ENCODE assay signal across 18 mouse cellular contexts in genomic region chr1:132150817-132151601, GRCm38 (mm10). TPM values are rescaled to one million over a fixed set of nuclear protein-coding genes. Genes with fewer than 3 reads are reported as not detected.
A peak's percentile ranks its signal among the peaks of the same experiment; 100 is the strongest.
DNase-seq lines count a peak whose midpoint lies in the region; ATAC-seq and TF ChIP-seq lines count a peak whose summit lies in the region.
"Had no signal": no experiment of that assay in that cellular context is flagged by ENCODE, and none has a peak within 500 bp of the region (broad histone marks: within the 10 kb centered on the region; RNA-seq: fewer than 3 reads in every experiment).

No protein-coding gene starts in this region.

- H3K36me3 ChIP-seq in megakaryocyte, embryonic 14.5 days (replicated peaks; ENCODE audit: low read length): no peaks in the 10 kb centered on the region
- no peaks in the 10 kb centered on the region for H3K36me3 ChIP-seq in kidney, adult 2 months (ENCODE audit: control insufficient read depth, insufficient read depth, low read length)
- no peaks in the 10 kb centered on the region for H3K36me3 ChIP-seq in lung, embryonic 15.5 days
- no peaks in the 10 kb centered on the region for H3K36me3 ChIP-seq in stomach, postnatal 0 days (ENCODE audit: control insufficient read depth, insufficient read depth, low read length)
- H3K36me3 ChIP-seq in midbrain, postnatal 0 days (ENCODE audit: insufficient read depth, low read length): no peaks in the 10 kb centered on the region
- H3K36me3 ChIP-seq: neural tube, embryonic 15.5 days had no signal

- peak overlapping the region; percentile 64 for H3K27ac ChIP-seq in kidney, adult 2 months (ENCODE audit: insufficient read depth, low read depth, low read length)
- H3K27ac ChIP-seq in lung, embryonic 15.5 days: peak overlapping the region; percentile 25; the same call in 1 of the 2 replicates
- H3K27ac ChIP-seq in stomach, postnatal 0 days (replicated peaks): peak overlapping the region; percentile 77
- H3K27ac ChIP-seq in midbrain, postnatal 0 days (ENCODE audit: low read depth, low read length): no peak overlapping the region
- H3K27ac ChIP-seq: hindbrain, embryonic 14.5 days; left cerebral cortex, adult 2 months; neural tube, embryonic 15.5 days had no signal

- peaks cover 35% of the 10 kb centered on the region for H3K27me3 ChIP-seq in megakaryocyte, embryonic 14.5 days (replicated peaks)
- H3K27me3 ChIP-seq in kidney, adult 2 months (replicated peaks; ENCODE audit: control insufficient read depth, insufficient read depth, low read length): no peaks in the 10 kb centered on the region
- H3K27me3 ChIP-seq in lung, embryonic 15.5 days: no peaks in the 10 kb centered on the region; the same call in 1 of the 2 replicates
- H3K27me3 ChIP-seq in stomach, postnatal 0 days (ENCODE audit: control insufficient read depth, insufficient read depth, low read length): no peaks in the 10 kb centered on the region
- H3K27me3 ChIP-seq in midbrain, postnatal 0 days (ENCODE audit: insufficient read depth, low read length): no peaks in the 10 kb centered on the region
- H3K27me3 ChIP-seq: neural tube, embryonic 15.5 days had no signal

- WGBS in kidney, adult 2 months: 36% methylated on average over 15 of the region's 15 CpGs
- WGBS in lung, embryonic 15.5 days: 59% methylated on average over 15 of the region's 15 CpGs
- WGBS in stomach, postnatal 0 days: 65% methylated on average over 15 of the region's 15 CpGs
- 75% methylated on average over 15 of the region's 15 CpGs for WGBS in midbrain, postnatal 0 days

- no peaks in the 10 kb centered on the region for H3K9me3 ChIP-seq in megakaryocyte, embryonic 14.5 days
- no peaks in the 10 kb centered on the region for H3K9me3 ChIP-seq in lung, embryonic 15.5 days
- H3K9me3 ChIP-seq in stomach, postnatal 0 days (ENCODE audit: control insufficient read depth, low read length): no peaks in the 10 kb centered on the region
- no peaks in the 10 kb centered on the region for H3K9me3 ChIP-seq in midbrain, postnatal 0 days (ENCODE audit: low read length)
- H3K9me3 ChIP-seq: neural tube, embryonic 15.5 days had no signal

- no peak for ATAC-seq in megakaryocyte, adult 5-6 weeks (ENCODE audit: poor library complexity, severe bottlenecking)
- no peak for ATAC-seq in lung, embryonic 15.5 days (ENCODE audit: borderline replicate concordance, extremely low read depth, low FRiP score, low TSS enrichment)
- ATAC-seq in stomach, postnatal 0 days (ENCODE audit: low FRiP score, low TSS enrichment): peak; percentile 16
- no peak for ATAC-seq in midbrain, postnatal 0 days (ENCODE audit: low FRiP score)

- peak overlapping the region; percentile 23 for H3K4me3 ChIP-seq in megakaryocyte, embryonic 14.5 days (replicated peaks)
- H3K4me3 ChIP-seq in kidney, adult 2 months (ENCODE audit: insufficient read depth, low read depth, low read length): no peak overlapping the region
- no peak overlapping the region for H3K4me3 ChIP-seq in lung, embryonic 15.5 days
- H3K4me3 ChIP-seq in stomach, postnatal 0 days (ENCODE audit: low read depth, low read length): no peak overlapping the region
- H3K4me3 ChIP-seq in midbrain, postnatal 0 days (ENCODE audit: low read depth, low read length): no peak overlapping the region
- H3K4me3 ChIP-seq: left cerebral cortex, adult 2 months; neural tube, embryonic 15.5 days had no signal

- TF ChIP-seq POLR2A in kidney, adult 2 months (IDR thresholded peaks at IDR 0.05; ENCODE audit: low read depth, low read length): no peak

- TF ChIP-seq CTCF in kidney, adult 2 months (conservative IDR thresholded peaks at IDR 0.05; ENCODE audit: insufficient read depth, insufficient read length, low read depth, low read length): no peak
- no peak for TF ChIP-seq CTCF in stomach, postnatal 0 days (IDR thresholded peaks at IDR 0.05; ENCODE audit: low read depth)
- no peak for TF ChIP-seq CTCF in midbrain, postnatal 0 days (IDR thresholded peaks at IDR 0.05)

- no peak overlapping the region; the same call in 1 of the 2 replicates for H3K9ac ChIP-seq in lung, embryonic 15.5 days
- H3K9ac ChIP-seq in stomach, postnatal 0 days (ENCODE audit: low read length): no peak overlapping the region
- no peak overlapping the region for H3K9ac ChIP-seq in midbrain, postnatal 0 days (replicated peaks; ENCODE audit: low read length, poor library complexity, severe bottlenecking)
- H3K9ac ChIP-seq: hindbrain, embryonic 14.5 days; liver, postnatal 0 days; neural tube, embryonic 15.5 days had no signal

- TF ChIP-seq EP300 in stomach, postnatal 0 days (optimal IDR thresholded peaks at IDR 0.05): no peak

- peaks cover 44% of the 10 kb centered on the region for H3K4me1 ChIP-seq in megakaryocyte, embryonic 14.5 days
- H3K4me1 ChIP-seq in kidney, adult 2 months (ENCODE audit: control insufficient read depth, insufficient read depth, low read length): peaks cover 30% of the 10 kb centered on the region
- peaks cover 32% of the 10 kb centered on the region for H3K4me1 ChIP-seq in lung, embryonic 15.5 days
- no peaks in the 10 kb centered on the region for H3K4me1 ChIP-seq in stomach, postnatal 0 days (replicated peaks; ENCODE audit: control insufficient read depth, insufficient read depth)
- H3K4me1 ChIP-seq in midbrain, postnatal 0 days (ENCODE audit: insufficient read depth, low read length): no peaks in the 10 kb centered on the region
- H3K4me1 ChIP-seq: neural tube, embryonic 15.5 days had no signal

- no peak overlapping the region for H3K4me2 ChIP-seq in lung, embryonic 15.5 days
- H3K4me2 ChIP-seq in stomach, postnatal 0 days (replicated peaks; ENCODE audit: low read depth): no peak overlapping the region
- H3K4me2 ChIP-seq in midbrain, postnatal 0 days (ENCODE audit: low read depth, low read length, poor library complexity, severe bottlenecking): no peak overlapping the region
- H3K4me2 ChIP-seq: hindbrain, embryonic 14.5 days; neural tube, embryonic 15.5 days had no signal

- peak; percentile 82 for DNase-seq in kidney, adult 2 months
- no peak for DNase-seq in stomach, postnatal 0 days (ENCODE audit: low spot score)
- DNase-seq in midbrain, postnatal 0 days (ENCODE audit: low spot score): no peak
- no peak for DNase-seq in left cerebral cortex, adult 11 months (ENCODE audit: low spot score)
- no peak for DNase-seq in adrenal gland, adult 18-20 months (ENCODE audit: low spot score in 2 of 2)
- DNase-seq: cerebellum, adult 9-10 months; gastrocnemius, postnatal 10 days; liver, postnatal 0 days; right cerebral cortex, adult 18-20 months; thymus, postnatal 25 days had no signal

RNA-seq across cellular contexts. Expression of gene Cdk18, which starts 11.5 kb away (rescaled TPM):
- polyA plus RNA-seq in megakaryocyte, embryonic 14.5 days (2012; ENCODE audit: insufficient read depth, low replicate concordance): 4.2 and 28.8 TPM in 2 replicates
- total RNA-seq in megakaryocyte, adult 5-6 weeks (2015): 0.14 TPM in 1 of 2 replicates, not detected in the other
- total RNA-seq in megakaryocyte, adult 5-6 weeks (2017): 0.04 TPM in 1 of 2 replicates, not detected in the other
- 69.3 and 73.8 TPM in 2 replicates for polyA plus RNA-seq in kidney, adult 2 months (2012; rRNA removed)
- 6.5 and 7.7 TPM in 2 replicates for polyA plus RNA-seq in lung, embryonic 15.5 days (2015; fragmentation: Nextera tagmentation; extraction: Ambion mirVana)
- 9.7 and 14.5 TPM in 2 replicates for polyA plus RNA-seq in stomach, postnatal 0 days (2015; fragmentation: Nextera tagmentation; extraction: Ambion mirVana)
- 3.5 and 7.2 TPM in 2 replicates for total RNA-seq in midbrain, postnatal 0 days (2014; rRNA removed)
- polyA plus RNA-seq in midbrain, postnatal 0 days (2015; fragmentation: Nextera tagmentation; extraction: Ambion mirVana): 2.4 and 3.1 TPM in 2 replicates
- 10 to 100 TPM; 16.1 to 16.3 TPM for total RNA-seq in adrenal gland, adult 18-20 months (2021)

RNA-seq across cellular contexts. Expression of gene Lemd1, which starts 40.2 kb away (rescaled TPM):
- 2.3 TPM in 1 of 2 replicates, not detected in the other for polyA plus RNA-seq in megakaryocyte, embryonic 14.5 days (2012; ENCODE audit: insufficient read depth, low replicate concordance)
- total RNA-seq in megakaryocyte, adult 5-6 weeks (2015): not detected in 2 replicates
- not detected in 2 replicates for total RNA-seq in megakaryocyte, adult 5-6 weeks (2017)
- not detected in 2 replicates for polyA plus RNA-seq in kidney, adult 2 months (2012; rRNA removed)
- 1.7 and 2.0 TPM in 2 replicates for polyA plus RNA-seq in lung, embryonic 15.5 days (2015; fragmentation: Nextera tagmentation; extraction: Ambion mirVana)
- polyA plus RNA-seq in stomach, postnatal 0 days (2015; fragmentation: Nextera tagmentation; extraction: Ambion mirVana): 0.30 and 0.42 TPM in 2 replicates
- total RNA-seq in midbrain, postnatal 0 days (2014; rRNA removed): 9.3 and 12.6 TPM in 2 replicates
- polyA plus RNA-seq in midbrain, postnatal 0 days (2015; fragmentation: Nextera tagmentation; extraction: Ambion mirVana): 11.3 and 12.6 TPM in 2 replicates
- total RNA-seq in adrenal gland, adult 18-20 months (2021): under 1 TPM in 1 of 2 experiments, not detected in 1; 0.43 TPM
- total RNA-seq: CH12.LX; gastrocnemius, postnatal 10 days had no signal
- polyA plus RNA-seq: heart, postnatal 0 days; liver, postnatal 0 days had no signal

RNA-seq across cellular contexts. Expression of gene AC124108.1, which starts 40.2 kb away (rescaled TPM):
- not detected in 2 replicates for polyA plus RNA-seq in megakaryocyte, embryonic 14.5 days (2012; ENCODE audit: insufficient read depth, low replicate concordance)
- not detected in 2 replicates for total RNA-seq in megakaryocyte, adult 5-6 weeks (2015)
- not detected in 2 replicates for total RNA-seq in megakaryocyte, adult 5-6 weeks (2017)
- polyA plus RNA-seq in kidney, adult 2 months (2012; rRNA removed): not detected in 2 replicates
- polyA plus RNA-seq in lung, embryonic 15.5 days (2015; fragmentation: Nextera tagmentation; extraction: Ambion mirVana): 0.52 and 0.69 TPM in 2 replicates
- 0.02 and 0.06 TPM in 2 replicates for polyA plus RNA-seq in stomach, postnatal 0 days (2015; fragmentation: Nextera tagmentation; extraction: Ambion mirVana)
- total RNA-seq in midbrain, postnatal 0 days (2014; rRNA removed): 3.9 and 6.9 TPM in 2 replicates
- polyA plus RNA-seq in midbrain, postnatal 0 days (2015; fragmentation: Nextera tagmentation; extraction: Ambion mirVana): 0.50 and 0.54 TPM in 2 replicates
- not detected for total RNA-seq in adrenal gland, adult 18-20 months (2021)
- total RNA-seq: CH12.LX had no signal
- polyA plus RNA-seq: heart, postnatal 0 days; liver, postnatal 0 days had no signal
